Comparison of ENCODE assay signal across 8 mouse cellular contexts in the genomic region with DNA sequence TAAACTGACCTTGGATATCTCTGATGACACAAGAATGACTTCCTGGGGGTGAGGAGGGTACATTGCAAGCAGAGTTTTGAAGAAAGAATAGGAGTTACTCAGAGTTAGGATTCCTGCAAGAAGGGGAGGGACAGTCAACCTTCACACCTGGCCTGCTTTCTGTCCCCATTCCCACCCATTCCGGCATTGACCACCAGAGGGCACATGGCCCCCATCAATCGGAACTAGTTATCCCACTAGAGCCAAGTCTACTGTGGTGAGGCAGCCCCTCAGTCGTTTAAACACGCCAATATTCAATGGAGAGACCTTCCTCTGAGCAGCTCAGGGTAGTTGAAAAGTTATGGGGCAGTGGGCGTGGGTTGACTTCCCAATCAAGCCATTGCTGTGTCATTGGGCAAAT. TPM values are rescaled to one million over a fixed set of nuclear protein-coding genes. Genes with fewer than 3 reads are reported as not detected.
DNase-seq lines count a peak whose midpoint lies in the region; ATAC-seq and TF ChIP-seq lines count a peak whose summit lies in the region.

No protein-coding gene starts in this region.

- intact Hi-C loops in heart, postnatal 25 days (cut with DNase I) = loop anchor here (2.0 kb wide), 1 partner anchor 16 kb away; no protein-coding TSS in a partner anchor

- 2% methylated on average over 5 of the region's 5 CpGs for WGBS in cerebellum, adult 2 months

- H3K27ac ChIP-seq in cerebellum, adult 2 months (ENCODE audit: insufficient read depth, low read length) = no peak overlapping the region

- DNase-seq in heart, adult 11 months = peak; percentile 97
- no peak for DNase-seq in heart, postnatal 25 days (ENCODE audit: low spot score)
- DNase-seq in cerebellum, adult 2 months = peak; percentile 67 to 80
- DNase-seq in kidney, adult 8-10 months = peak; percentile 76 to 88
- DNase-seq in liver = peak; percentile 76
- DNase-seq in natural killer cell, adult 2 months (ENCODE audit: low spot score in 2 of 2) = peak; percentile 38 to 67
- DNase-seq in spleen, postnatal 4 days (ENCODE audit: low spot score in 2 of 2) = peak; percentile 73 to 89

- peak; percentile 8; the same call in 1 of the 2 replicates for ATAC-seq in frontal cortex, adult (ENCODE audit: low TSS enrichment)

- H3K27me3 ChIP-seq in cerebellum, adult 2 months (ENCODE audit: control insufficient read depth, insufficient read depth, low read length) = no peaks in the 10 kb centered on the region

- TF ChIP-seq CTCF in cerebellum, adult 2 months (IDR thresholded peaks at IDR 0.05; ENCODE audit: borderline replicate concordance, insufficient read depth, low read depth, low read length) = peak; percentile 96

- H3K4me3 ChIP-seq in cerebellum, adult 2 months (replicated peaks; ENCODE audit: insufficient read depth, low read depth, low read length) = no peak overlapping the region

- TF ChIP-seq POLR2A in cerebellum, adult 2 months (IDR thresholded peaks at IDR 0.05; ENCODE audit: borderline replicate concordance, insufficient read depth, low read length) = no peak

- peaks cover 19% of the 10 kb centered on the region for H3K4me1 ChIP-seq in cerebellum, adult 2 months (ENCODE audit: control insufficient read depth, insufficient read depth, low read length)

RNA-seq across cellular contexts. Expression of a gene that starts 1.6 kb away (rescaled TPM):
- 10 to 100 TPM; 21.2 to 22.8 TPM for total RNA-seq in heart, postnatal 25 days (2021)
- polyA plus RNA-seq in cerebellum, adult 2 months (2012; rRNA removed) = 126 and 127 TPM in 2 replicates

RNA-seq across cellular contexts. Expression of a gene that starts 8.7 kb away (rescaled TPM):
- 1 to 10 TPM; 2.9 to 4.2 TPM for total RNA-seq in heart, postnatal 25 days (2021)
- 2.2 and 2.5 TPM in 2 replicates for polyA plus RNA-seq in cerebellum, adult 2 months (2012; rRNA removed)

RNA-seq across cellular contexts. Expression of a gene that starts 13.5 kb away (rescaled TPM):
- not detected for total RNA-seq in heart, postnatal 25 days (2021)
- 10.6 and 11.1 TPM in 2 replicates for polyA plus RNA-seq in cerebellum, adult 2 months (2012; rRNA removed)

RNA-seq across cellular contexts. Expression of a gene that starts 22.0 kb away (rescaled TPM):
- 10 to 100 TPM; 37.0 to 38.6 TPM for total RNA-seq in heart, postnatal 25 days (2021)
- 74.7 and 80.4 TPM in 2 replicates for polyA plus RNA-seq in cerebellum, adult 2 months (2012; rRNA removed)

RNA-seq across cellular contexts. Expression of a gene that starts 22.4 kb away (rescaled TPM):
- total RNA-seq in heart, postnatal 25 days (2021) = not detected
- polyA plus RNA-seq in cerebellum, adult 2 months (2012; rRNA removed) = 0.16 and 0.19 TPM in 2 replicates
